Mouse (Mus musculus) 3T3-L1 (cell line): Measurements from ENCODE around the gene Ppp1r3d.
A peak's percentile ranks its signal among the peaks of the same experiment; 100 is the strongest.

Source experiments
- DNase-seq: peaks from one replicate; pipeline ENCODE4 v3.0.0-alpha.2; 2015; ENCODE audit warnings: low read depth, low spot score

Gene Ppp1r3d

DNA sequence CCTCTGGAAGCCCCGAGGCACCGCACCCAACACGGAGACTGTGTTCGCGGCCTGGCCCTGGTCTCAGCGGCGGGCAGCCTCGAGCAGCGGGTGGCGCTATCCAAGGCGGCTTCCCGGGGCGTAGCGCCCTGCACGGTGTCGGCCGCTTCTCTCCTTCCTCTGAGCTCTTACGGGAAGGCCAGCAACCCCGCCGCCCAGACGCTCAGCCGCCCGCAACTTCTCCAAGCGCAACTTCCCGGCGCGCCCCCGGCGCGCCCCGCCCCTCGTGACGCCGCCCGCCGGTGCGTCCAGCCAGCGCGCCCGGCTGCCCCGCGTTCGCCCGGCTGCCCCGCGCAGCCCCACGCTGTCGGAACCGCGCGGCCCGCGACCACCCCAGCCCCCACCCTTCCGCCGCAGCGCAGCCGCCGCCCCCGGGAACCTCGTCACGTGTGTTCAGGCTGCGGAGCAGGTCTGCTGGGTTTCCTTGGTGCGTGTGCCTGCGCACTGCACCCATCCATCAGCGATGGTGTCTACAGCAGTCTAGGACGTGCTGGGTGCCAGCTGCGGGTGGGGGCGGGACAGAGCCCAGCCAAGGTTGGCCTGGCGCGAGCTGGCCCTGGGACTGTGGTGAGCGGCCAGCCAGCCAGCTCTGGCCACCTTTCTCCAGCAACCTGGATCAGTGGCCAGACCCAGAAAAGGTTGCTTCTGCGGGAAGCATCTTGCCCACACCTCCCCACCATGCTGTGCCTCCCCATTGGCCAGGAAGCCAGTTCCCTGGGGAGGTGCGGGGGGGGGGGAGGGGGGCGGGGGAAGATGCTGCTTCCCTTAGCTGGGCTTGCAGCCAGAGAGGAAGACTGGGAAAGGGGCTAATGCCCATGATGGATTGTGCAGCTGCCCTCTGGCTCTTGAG is at the start of gene Ppp1r3d, which contains the start of gene Fam217b:
Ppp1r3d (minus strand) TSS at position 212 of the 889 bp plus-strand sequence.
Fam217b (plus strand) TSS at position 264 of the 889 bp plus-strand sequence.
- peak; percentile 72 for DNase-seq

DNA sequence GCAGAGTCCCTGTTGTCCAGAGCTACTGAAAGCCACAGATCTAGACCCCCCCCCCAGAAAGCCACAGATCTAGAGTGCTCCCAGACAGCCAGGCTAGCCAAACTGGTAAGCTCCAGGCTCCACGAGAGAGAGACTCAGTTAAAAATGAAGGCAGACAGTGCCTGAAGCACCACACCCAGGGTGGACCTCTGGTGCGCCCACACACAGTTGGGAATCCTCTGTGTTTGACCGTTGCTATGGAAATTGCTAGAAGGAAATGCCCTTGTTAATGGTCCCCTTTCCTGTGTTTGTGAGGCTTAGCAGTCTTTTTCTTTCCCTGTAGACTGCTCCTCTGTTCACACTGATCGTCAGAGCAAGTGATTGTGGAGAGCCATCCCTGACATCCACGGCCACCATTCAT is 46.1 kb upstream of the Ppp1r3d start:
- DNase-seq = no peak

DNA sequence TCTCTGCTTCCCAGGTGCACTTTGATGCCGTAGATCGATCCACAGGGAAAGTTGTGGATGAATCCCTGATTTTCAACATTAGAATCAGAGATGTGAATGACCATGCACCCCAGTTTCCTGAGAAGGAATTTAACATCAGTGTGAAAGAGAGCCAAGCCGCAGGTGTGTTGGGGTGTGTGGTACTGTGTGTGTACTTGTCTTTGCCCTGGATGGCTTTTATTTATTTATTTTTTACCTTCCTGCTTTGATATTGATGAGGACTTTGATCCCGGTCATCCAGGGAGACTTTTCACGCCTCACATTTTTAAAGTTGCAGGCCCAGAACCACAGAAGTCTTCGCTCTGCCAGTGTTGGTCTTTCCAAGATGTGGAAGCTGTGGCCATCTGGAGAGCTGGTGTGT is 43.1 kb upstream of the Ppp1r3d start:
- DNase-seq = no peak

DNA sequence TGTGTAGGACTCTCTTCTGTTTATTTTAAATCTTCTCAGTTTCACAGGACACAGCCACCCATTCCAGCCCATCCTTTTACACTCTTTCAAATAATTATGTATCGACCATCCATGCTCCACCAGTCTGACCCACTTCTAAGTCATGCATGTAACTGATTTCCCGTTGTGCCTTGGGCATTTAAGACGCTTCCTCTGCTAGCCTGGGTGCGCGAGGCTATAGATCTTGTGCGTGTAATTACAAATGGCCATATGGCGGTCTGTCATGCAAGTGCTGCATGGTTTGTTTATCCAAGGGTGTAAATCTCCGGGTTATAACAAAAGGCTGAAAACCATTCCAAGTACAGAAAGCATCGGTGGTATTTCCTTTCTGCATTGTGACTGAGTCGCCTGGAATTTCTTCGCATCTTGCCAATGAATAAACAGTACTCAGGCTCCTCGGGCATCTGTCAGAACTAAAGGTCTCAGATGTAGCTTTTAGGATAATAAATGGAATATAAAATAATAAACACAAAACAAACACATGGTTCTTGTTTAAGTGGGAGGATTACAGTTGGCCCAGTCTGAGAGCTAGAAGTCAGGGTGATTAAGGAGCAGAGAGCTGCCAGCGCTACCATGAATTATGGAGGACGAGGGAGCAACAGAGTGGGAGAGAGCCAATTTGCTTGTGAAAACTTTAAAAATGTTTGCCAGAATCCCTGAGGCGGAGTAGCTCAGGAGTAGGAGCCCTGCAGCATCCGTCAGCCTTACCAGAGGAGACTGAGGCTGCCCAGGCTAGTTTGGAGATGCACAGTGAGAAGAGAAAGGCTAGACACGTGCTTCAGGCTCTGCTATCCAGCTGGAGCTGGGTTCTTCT is 40.6 kb upstream of the Ppp1r3d start:
- DNase-seq = peak; percentile 97

DNA sequence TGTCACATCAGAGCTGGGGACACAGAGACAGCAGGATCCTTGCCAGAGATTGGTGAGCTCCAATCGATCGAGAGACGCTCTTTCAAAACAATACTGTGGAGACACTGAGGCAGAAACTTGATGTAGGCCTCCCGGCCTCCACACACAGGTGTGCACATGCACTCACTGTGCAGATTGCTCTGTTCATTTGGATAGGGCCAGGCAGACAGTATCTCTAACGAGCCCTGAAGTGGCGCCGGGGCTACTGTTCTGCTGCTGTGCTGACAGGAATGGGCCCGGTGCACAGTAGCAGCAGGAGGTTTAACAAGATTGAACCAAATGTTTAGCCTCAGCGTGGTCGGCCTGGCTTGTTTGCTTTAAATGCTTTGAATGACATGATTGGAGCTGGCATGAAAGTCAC is 36.7 kb upstream of the Ppp1r3d start:
- DNase-seq = no peak

DNA sequence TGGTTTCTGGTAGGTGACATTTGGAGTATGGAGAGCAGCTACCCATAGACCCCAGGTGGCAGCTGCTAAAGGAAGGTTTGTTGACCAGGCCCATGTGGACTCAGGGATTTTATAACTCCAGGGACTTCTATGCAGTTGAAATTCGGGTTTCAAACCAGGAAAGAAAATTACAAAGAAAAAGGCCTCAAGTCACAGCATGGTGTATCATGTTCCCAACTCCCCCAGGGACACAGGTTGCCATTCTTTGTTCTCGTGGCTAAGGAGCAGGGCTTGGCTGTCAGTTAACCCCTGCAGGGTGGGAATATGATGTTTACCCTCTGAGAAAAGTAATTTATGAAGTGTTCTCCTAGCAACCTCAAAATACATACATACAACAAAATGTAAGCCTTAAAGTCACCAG is 36.0 kb upstream of the Ppp1r3d start:
- DNase-seq = no peak

DNA sequence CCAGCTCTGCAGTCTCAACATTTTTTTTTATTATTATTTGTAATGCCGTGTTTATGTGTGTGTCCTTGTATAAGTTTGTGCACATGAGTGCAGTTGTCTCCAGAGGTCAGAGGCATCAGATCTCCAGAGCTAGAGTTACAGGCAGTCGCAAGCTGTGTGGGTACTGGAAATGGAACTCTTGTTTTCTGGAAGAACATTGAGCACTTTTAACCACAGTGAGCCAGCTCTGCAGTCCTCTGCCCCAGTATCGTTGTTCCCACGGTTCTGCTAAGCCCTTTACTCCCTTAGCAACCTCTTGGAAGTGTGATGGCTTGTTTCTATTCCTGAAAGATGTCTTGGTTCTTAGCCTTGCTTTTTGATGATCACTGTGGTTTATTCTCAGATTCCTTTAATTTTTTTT is 35.1 kb upstream of the Ppp1r3d start:
- DNase-seq = no peak

DNA sequence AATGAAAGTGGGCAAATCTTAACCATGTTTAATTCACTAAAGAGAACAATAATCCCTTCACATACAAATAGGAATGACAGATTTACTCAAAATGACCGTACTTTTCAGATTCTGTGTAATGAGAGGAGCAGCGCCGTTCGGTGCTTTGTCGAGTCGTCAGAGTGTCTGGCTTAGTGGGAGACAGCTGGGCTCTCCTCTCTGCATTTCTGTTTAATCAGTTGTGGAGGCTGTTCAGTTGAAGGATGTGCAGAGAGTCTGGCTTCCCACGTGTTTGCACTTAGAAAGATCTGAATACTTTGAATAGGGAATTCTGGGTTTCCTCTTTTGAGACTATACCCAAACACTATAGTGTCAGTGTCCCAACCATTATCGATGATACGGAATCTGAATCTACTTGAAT is 23.0 kb upstream of the Ppp1r3d start:
- no peak for DNase-seq

DNA sequence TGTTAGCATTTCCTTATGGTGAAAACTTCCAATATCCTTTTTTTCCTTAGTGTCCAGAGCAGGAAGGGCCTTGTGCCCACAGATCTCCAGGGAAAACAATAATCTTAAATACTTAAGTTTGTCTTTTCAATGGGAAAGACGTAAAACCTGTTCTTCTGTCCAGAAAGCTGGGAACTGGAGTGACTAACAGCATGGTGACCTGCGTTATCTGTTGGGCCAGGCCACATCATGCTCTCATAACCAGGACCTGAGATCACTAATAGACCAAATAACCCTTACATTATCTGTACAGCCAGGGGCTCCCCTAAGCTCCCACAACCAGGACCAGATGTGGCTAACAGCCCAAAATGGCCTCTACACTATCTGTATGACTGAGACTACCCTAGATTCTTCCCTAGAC is 19.6 kb upstream of the Ppp1r3d start:
- no peak for DNase-seq

DNA sequence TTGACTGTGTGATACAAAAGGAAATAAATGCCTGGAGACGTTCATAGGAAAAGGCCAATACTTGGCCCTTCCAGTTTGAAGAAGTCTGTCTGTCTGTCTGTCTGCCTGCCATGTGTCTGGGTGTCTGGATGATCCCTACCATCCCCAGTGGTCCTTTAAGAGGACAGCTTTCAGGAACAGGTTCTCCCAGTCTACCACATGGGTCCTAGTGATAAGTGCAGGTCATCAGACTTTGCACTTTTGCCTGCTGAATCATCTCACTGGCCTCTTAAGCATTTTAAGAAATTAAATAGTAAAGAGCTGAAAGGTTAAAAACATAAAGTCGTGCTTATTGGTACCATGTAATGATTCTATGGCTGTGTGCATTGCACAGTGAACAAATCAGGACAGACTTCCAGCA is 19.2 kb upstream of the Ppp1r3d start:
- DNase-seq = no peak

DNA sequence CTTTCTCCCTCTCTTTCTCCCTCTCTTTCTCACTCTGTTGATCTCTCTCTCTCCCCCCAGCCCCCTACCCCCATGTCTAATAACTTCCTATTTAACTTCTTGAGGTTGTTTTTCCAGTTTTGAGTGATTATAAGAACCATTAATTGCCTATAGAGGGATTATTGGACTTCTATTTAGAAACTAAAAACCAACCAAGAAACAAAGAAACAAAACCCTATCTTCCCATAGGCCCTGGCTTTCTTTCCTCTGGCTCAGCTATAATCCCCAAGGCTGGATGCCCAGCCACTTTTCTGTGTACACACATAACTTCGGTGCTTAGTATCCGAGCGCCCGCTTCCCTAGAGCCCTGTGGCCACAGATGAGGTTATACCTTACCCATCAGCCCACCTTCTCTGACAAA is 16.0 kb upstream of the Ppp1r3d start, which contains the start of gene Cdh26:
Cdh26 (plus strand) TSS at position 301 of the 400 bp plus-strand sequence.
- DNase-seq = no peak

DNA sequence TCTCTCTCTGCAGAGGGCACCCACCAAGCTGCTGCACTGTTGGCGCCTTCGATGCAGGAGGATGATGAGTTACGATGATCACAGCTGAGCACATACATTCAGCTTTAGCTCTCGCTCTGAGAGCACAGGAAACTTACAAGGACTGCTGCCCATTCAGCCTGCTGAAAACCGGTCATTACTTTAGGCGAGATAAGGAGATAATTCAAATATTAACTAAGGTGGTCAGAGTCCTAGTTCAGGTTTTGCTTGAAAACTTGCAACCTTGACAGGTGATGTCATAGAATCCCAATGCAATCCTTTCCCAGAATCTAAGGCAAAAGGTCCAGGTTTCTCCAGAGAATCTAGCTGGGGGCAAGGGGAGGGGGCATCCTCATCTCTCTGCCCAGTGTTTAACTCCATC is 15.2 kb upstream of the Ppp1r3d start:
- no peak for DNase-seq

DNA sequence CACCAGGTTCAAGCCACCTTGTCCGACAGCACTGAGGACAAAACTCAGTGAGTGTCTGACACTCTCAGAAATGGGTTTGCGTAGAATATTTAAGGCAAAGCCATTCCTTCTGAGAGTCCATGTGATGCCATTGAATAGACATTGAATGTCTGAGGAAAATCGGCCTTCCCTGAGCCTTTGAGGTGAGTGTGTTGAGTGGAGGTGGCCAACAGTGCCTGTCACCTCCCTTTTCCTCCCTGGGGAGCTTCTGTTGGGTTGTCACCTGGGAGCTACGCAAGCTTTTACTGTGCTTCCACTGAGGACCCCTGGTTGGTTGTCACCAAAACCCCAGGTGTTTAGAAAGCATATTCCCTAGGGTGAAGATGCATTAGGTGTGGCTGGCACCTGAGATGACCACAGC is 14.4 kb upstream of the Ppp1r3d start:
- DNase-seq = no peak

DNA sequence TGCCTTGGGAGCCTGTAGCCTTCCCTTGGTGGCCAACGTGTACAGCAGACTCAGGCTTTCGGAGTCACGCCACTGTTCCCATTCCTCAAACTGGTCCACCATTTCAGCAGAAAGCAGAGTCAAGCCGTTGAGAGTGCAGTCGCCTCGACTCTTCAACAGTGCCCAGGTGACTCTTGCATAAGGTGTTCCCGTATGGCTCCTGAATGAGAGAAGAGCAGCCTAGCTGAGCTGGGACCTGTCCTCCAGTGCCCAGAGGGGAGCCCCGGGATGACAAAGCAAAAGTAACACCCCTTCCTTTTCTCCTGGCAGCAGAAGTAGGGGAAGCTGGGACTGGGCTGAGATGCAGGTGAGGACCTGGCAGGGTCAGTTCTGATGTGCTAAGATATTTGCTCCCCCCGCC is 13.9 kb upstream of the Ppp1r3d start:
- no peak for DNase-seq

DNA sequence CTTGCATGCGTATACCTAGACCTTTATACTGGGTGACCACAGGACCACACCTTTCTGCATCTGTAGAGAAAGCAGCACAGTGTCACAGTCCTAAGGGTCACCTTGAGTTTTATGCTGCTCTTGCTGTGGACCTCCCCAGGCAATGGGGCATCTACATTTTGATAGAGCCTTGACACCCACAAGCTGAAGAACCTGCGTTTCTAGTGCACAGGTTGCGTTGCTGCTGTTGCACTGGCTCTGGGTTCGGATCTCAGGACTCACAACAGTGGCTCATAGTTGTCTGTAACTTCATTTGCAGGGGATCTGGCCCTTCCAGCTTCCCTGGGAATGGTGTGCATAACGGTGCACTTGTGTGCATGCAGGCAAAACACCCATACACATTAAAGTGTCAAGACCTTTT is 12.9 kb upstream of the Ppp1r3d start:
- DNase-seq = no peak

DNA sequence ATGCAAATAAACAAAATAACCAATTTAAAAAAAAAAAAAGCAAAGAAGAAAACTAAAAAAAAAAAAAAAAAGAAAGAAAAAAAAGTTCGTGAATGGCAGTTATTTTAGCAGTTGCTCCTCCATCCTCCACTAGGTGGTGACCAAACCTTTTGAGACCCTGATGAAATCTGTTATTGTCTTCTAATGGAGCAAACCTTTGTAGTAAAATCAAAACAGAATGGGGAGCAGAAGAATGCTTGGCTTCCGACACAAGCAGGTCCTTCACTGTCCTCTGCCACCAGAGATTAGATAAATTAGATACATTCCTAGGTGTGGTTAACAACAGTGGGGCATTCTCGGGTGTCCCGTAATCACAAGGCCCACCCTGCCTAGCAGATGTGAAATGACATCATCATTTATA is 12.0 kb upstream of the Ppp1r3d start:
- peak; percentile 86 for DNase-seq

DNA sequence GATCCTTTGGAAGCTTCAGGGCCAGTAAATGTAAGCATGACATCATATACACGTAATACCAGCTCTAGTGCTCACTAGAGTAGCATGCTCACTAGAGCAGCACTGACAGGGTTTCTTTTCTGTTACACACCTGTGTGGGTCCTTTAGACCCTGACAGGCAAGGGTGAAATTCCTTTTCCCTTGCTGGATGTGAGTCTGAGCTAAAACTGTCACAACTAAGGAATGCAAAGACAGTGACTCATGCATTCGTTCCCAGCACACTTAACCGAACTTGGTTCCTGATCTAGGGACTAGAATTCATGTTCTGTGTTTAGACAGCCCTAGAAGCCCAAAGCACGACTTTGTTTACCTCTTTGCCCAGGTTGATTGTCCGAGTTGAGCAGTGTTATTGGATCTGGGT is 9.0 kb upstream of the Ppp1r3d start:
- DNase-seq = peak; percentile 78

DNA sequence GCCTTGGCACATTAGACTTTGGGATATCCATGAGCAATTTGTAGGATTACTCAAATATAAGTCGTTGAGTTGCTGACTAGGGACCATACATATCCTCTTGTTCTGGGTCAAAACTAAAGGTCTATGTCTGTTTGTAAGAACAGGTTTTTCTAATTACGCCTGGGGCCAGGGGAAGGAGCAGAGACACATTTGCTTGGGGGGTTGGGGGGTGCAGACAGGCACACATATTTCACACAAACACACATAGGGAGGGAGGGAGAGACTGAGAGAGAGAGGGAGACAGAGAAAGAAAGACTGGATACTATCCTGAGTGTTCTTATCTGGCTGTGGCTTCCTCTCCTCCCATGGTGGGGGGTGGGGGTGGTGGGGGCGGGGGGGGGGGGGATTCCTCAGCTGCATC is 7.9 kb upstream of the Ppp1r3d start:
- peak; percentile 63 for DNase-seq

DNA sequence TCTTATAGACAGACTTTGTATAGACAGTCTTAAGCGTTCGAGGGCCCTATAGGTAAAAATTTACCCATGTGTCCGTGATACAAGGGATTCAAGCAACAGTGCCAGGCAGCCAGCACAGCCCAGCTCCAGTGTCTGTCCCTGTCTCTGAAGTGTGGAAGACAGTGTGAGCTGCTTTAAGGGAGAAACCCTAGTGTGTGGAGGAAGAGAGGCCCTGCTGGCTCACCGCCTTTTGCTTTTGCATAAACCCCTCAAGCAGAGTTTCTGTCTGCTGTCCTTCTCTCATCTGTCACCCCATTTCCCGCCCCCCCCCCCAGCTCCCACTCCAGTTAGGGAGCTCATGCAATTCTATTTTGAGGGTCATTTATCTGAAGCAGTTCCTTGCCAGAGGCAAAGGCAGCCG is 7.3 kb upstream of the Ppp1r3d start:
- DNase-seq = no peak

DNA sequence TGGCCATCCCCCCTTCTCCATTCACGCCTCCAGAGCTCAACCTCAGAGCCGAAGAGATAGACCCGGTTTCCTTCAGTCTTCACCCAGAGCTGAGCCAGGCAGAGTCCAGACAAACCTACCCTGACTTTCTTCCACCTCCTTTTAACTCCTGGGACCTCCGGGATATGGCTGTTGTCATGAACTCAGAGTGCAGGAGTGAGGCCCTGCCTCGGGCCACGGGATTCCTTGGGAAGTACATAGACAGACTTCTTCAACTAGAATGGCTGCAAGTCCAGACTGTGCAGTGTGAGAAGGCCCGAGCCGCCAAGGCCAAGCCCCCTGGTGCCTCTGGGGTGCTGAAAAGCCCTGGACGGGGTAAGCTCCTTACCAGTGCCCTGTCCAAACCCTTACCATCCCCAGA is 6.3 kb upstream of the Ppp1r3d start:
- no peak for DNase-seq

DNA sequence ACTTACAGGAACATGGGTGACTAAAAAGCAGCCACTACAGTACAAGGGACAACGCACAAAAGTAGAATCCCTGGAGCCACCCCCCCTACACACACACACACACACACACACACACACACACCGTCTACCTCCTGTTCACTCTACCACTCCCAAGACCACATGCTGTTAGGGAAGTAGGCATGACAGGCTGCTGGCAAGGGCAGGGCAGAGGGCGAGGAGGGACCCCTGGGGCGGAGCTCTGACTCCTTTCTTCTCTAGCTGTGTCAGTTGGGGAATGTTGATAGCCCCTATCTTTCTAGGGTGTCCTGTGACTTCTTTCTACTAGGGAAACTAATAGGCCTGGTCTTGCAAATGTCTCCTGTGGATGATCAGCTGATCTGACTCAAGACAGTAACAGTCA is 2.7 kb upstream of the Ppp1r3d start:
- no peak for DNase-seq

DNA sequence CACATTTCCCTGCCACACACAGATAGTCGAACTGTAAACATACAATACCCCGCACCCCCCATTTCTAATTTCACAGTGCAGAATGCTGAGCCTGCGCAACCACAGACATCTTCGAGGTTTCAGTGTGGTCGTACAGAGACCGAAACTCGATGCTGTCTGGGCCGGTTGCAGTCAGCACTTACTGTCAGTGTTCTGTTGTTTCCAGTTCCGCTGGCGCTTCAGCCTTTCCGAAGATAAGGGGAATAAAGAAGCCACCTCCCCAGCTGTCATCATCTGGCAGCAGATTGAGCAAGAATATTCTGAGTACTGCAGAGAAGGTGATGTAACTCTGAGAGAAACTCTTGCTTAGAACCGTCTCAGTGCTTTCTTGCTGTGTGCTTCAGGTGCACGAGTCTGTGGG is 2.2 kb upstream of the Ppp1r3d start:
- DNase-seq = peak; percentile 65

DNA sequence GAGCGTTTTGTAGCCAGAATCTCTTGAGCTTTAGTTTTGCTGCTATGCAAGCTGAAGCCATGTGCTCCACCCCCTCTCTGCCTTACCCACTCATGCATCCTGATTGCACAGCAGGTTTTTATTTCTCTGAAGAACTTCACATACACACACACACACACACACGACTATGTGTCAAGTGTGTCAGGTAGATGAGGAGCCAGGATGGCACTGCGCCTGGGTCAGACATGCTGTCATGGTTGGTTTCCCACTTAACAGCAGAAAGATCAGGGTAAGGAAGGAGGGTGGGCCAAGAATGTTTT is 827 bp upstream of the Ppp1r3d start:
- DNase-seq = no peak
